Mouse (Mus musculus) midbrain, embryonic 10.5 days (tissue): Measurements from ENCODE around the gene Dus4l. TPM values are rescaled to one million over a fixed set of nuclear protein-coding genes. Genes with fewer than 3 reads are reported as not detected.

Experiments used
- polyA plus RNA-seq: library from polyadenylated mRNA; unstranded; fragments of >200 nt; fragmentation: Nextera tagmentation; extraction: Ambion mirVana; gene quantifications from 2 replicates; pipeline ENCODE4 v1.2.1, GENCODE M21; 2016

Dus4l gene
- polyA plus RNA-seq, 1 experiment from 2014 or later, result 10.6 TPM

Other genes with a start within 250 kb of the Dus4l start
- gene Cbll1, start 155.2 kb downstream of the Dus4l start, polyA plus RNA-seq, result 17.5 and 20.1 TPM in 2 replicates
- gene Slc26a4, start 94.9 kb downstream of the Dus4l start, polyA plus RNA-seq, result not detected in 2 replicates
- 24.4 and 25.0 TPM in 2 replicates for gene Bcap29, start 20.2 kb downstream of the Dus4l start, polyA plus RNA-seq
- 24.6 and 29.0 TPM in 2 replicates for gene Cog5, start within 50 bp of the Dus4l start, polyA plus RNA-seq
- 1.1 and 2.1 TPM in 2 replicates for gene Gpr22, start 59.1 kb upstream of the Dus4l start, polyA plus RNA-seq